Mouse (Mus musculus): ENCODE data around the gene Sytl3.

DNA sequence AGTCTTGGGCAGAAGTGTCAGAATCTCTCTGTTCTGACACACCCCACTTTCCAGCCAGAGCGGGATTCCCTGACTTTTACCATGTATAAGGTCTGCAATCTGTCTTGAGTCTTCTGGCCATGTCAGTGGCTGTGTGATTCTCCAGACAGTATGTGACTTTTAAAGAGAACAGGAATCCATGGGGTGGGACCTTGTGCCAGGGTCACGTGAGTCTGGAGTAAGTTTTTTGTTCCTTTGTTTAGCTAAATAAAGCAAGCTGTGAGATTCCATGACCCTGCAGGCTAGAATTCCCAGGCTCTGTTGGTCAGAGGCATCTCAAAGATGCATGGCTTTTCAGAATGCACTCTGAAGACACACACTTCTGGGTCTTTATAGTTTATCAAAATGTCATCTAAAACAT is 107.0 kb downstream of the Sytl3 start:
- TF ChIP-seq POLR2A (IDR thresholded peaks at IDR 0.05; ENCODE audit: insufficient read depth, low read depth, low read length) (no peak), EP300 (IDR thresholded peaks at IDR 0.05; ENCODE audit: insufficient read depth, low read depth, low read length) (no peak)
